Mouse (Mus musculus): ENCODE results near the gene Tceal6.
"Not testable (repeated sequence)": the region's sequence is repeated elsewhere in the genome, so short reads cannot be mapped to it uniquely, and the experiment has no call there.

Gene Tceal6

GRCm38 (mm10) chrX:135210436-135211221 lies at the start of gene Tceal6:
TSS of gene Tceal6 (minus strand) at chrX:135210687.
- DNase-seq (ENCODE audit: low spot score), result no peak

GRCm38 (mm10) chrX:135209773-135210435 lies 583 bp downstream of the Tceal6 start:
- DNase-seq (ENCODE audit: low spot score), result not testable (repeated sequence)

GRCm38 (mm10) chrX:135189924-135190323 lies 20.6 kb downstream of the Tceal6 start:
- DNase-seq (ENCODE audit: low spot score), result not testable (repeated sequence)

- not testable (repeated sequence) for DNase-seq (ENCODE audit: low spot score)
Observed at GRCm38 (mm10) chrX:135188661-135189060, 21.8 kb downstream of the Tceal6 start.

- DNase-seq (ENCODE audit: low spot score), result not testable (repeated sequence)
Observed at GRCm38 (mm10) chrX:135177532-135177931, 33.0 kb downstream of the Tceal6 start, which contains the start of gene Gm15023. TSS of gene Gm15023 (minus strand) at chrX:135177632.
